Mouse (Mus musculus) layer of hippocampus, postnatal 25 days (tissue): Measurements from ENCODE around the gene BC034090. TPM values are rescaled to one million over a fixed set of nuclear protein-coding genes. Genes with fewer than 3 reads are reported as not detected.
"Not testable (repeated sequence)": the region's sequence is repeated elsewhere in the genome, so short reads cannot be mapped to it uniquely, and the experiment has no call there.

Experiments
- DNase-seq, 2 experiments: peaks; one replicate each; pipeline ENCODE4 v3.0.0; 2022; ENCODE audit warnings: mixed read lengths in 2 of 2, low spot score in 1 of 2; ENCODE audit errors: extremely low spot score in 1 of 2
- total RNA-seq, 2 experiments: library from RNA; stranded (reverse); gene quantifications; 2 replicates each; pipeline ENCODE4 v1.2.3; 2021

Gene BC034090
- 10 to 100 TPM in 1 of 2 experiments, 1 to 10 TPM in 1; 8.1 to 11.6 TPM for total RNA-seq

- DNase-seq = peak in 1 of 2 experiments; percentile 14
Observed at GRCm38 (mm10) chr1:155243797-155244770, at the start of gene BC034090. Gene BC034090 (minus strand): TSS chr1:155244444.

GRCm38 (mm10) chr1:155293446-155293845 lies 49.2 kb upstream of the BC034090 start:
- no peak for DNase-seq

GRCm38 (mm10) chr1:155289411-155289810 lies 45.2 kb upstream of the BC034090 start:
- DNase-seq = no peak

GRCm38 (mm10) chr1:155288033-155288432 lies 43.8 kb upstream of the BC034090 start:
- DNase-seq = no peak

- no peak for DNase-seq
Observed at GRCm38 (mm10) chr1:155283808-155284207, 39.6 kb upstream of the BC034090 start.

GRCm38 (mm10) chr1:155281003-155281793 lies 37.0 kb upstream of the BC034090 start:
- DNase-seq = peak; percentile 54 to 56

GRCm38 (mm10) chr1:155280306-155280705 lies 36.1 kb upstream of the BC034090 start:
- no peak for DNase-seq

- no peak for DNase-seq
Observed at GRCm38 (mm10) chr1:155276381-155277033, 32.3 kb upstream of the BC034090 start.

- DNase-seq = no peak
Observed at GRCm38 (mm10) chr1:155275793-155276192, 31.5 kb upstream of the BC034090 start.

GRCm38 (mm10) chr1:155274976-155275375 lies 30.7 kb upstream of the BC034090 start:
- no peak for DNase-seq

GRCm38 (mm10) chr1:155272953-155273352 lies 28.7 kb upstream of the BC034090 start:
- no peak for DNase-seq

GRCm38 (mm10) chr1:155262496-155262895 lies 18.3 kb upstream of the BC034090 start:
- not testable (repeated sequence) for DNase-seq

- DNase-seq = no peak
Observed at GRCm38 (mm10) chr1:155254309-155254708, 10.1 kb upstream of the BC034090 start.

- no peak for DNase-seq
Observed at GRCm38 (mm10) chr1:155253126-155253525, 8.9 kb upstream of the BC034090 start.

- peak in 1 of 2 experiments; percentile 6 for DNase-seq
Observed at GRCm38 (mm10) chr1:155252631-155253121, 8.4 kb upstream of the BC034090 start.

GRCm38 (mm10) chr1:155251596-155251995 lies 7.4 kb upstream of the BC034090 start:
- peak in 1 of 2 experiments; percentile 3 for DNase-seq

- peak in 1 of 2 experiments; percentile 5 for DNase-seq
Observed at GRCm38 (mm10) chr1:155250531-155251135, 6.4 kb upstream of the BC034090 start.

GRCm38 (mm10) chr1:155249896-155250295 lies 5.7 kb upstream of the BC034090 start:
- peak in 1 of 2 experiments; percentile 2 for DNase-seq

- no peak for DNase-seq
Observed at GRCm38 (mm10) chr1:155248041-155248440, 3.8 kb upstream of the BC034090 start.

- no peak for DNase-seq
Observed at GRCm38 (mm10) chr1:155247441-155247840, 3.2 kb upstream of the BC034090 start.
